Mouse (Mus musculus) forebrain, embryonic 16.5 days (tissue): ENCODE results near the gene Amigo1. TPM values are rescaled to one million over a fixed set of nuclear protein-coding genes. Genes with fewer than 3 reads are reported as not detected.
A peak's percentile ranks its signal among the peaks of the same experiment; 100 is the strongest.

ENCODE experiments used
- ATAC-seq: fragments of 200-750 bp; cut with Nextera tagmentation; 2 replicates; pipeline ENCODE4 v1.8.0; 2017; ENCODE audit warnings: mild to moderate bottlenecking, moderate library complexity
- H3K27ac ChIP-seq: fragments of 300-500 bp; sonication (generic); 2 replicates; pipeline ENCODE4 v1.5.1; 2014; ENCODE audit warnings: low read length, control low read depth
- H3K27me3 ChIP-seq: fragments of 300-500 bp; sonication (generic); replicated peaks from 2 replicates; pipeline ENCODE4 v1.6.1; 2014; ENCODE audit warnings: low read length; ENCODE audit not compliant: control insufficient read depth, insufficient read depth
- H3K36me3 ChIP-seq: fragments of 300-500 bp; sonication (generic); 2 replicates; pipeline ENCODE4 v1.6.1; 2014; ENCODE audit not compliant: control insufficient read depth, insufficient read depth
- H3K4me1 ChIP-seq: fragments of 300-500 bp; sonication (generic); replicated peaks from 2 replicates; pipeline ENCODE4 v1.6.1; 2014; ENCODE audit warnings: low read length; ENCODE audit not compliant: control insufficient read depth, insufficient read depth
- H3K4me2 ChIP-seq: fragments of 300-500 bp; sonication (generic); 2 replicates; pipeline ENCODE4 v1.6.1; 2014; ENCODE audit warnings: mild to moderate bottlenecking, low read length, control low read depth
- H3K4me3 ChIP-seq: fragments of 300-500 bp; sonication (generic); replicated peaks from 2 replicates; pipeline ENCODE4 v1.5.1; 2014; ENCODE audit warnings: mild to moderate bottlenecking, low read length, control low read depth
- H3K9ac ChIP-seq: fragments of 300-500 bp; sonication (generic); replicated peaks from 2 replicates; pipeline ENCODE4 v1.6.1; 2014; ENCODE audit warnings: low read depth, low read length, control low read depth
- H3K9me3 ChIP-seq: fragments of 300-500 bp; sonication (generic); 2 replicates; pipeline ENCODE4 v1.6.1; 2016; ENCODE audit warnings: low read length; ENCODE audit not compliant: control insufficient read depth
- WGBS: fragments of 180-500 bp; shearing (Covaris S2); extraction: QIAGEN DNeasy Blood & Tissue Kit; methylation state at CpG from one replicate; pipeline ENCODE4 v1.1.7; 2014; 5-methylcytosine and 5-hydroxymethylcytosine counted together
- polyA plus RNA-seq: library from polyadenylated mRNA; unstranded; fragments of >200 nt; fragmentation: Nextera tagmentation; extraction: Ambion mirVana; gene quantifications from 2 replicates; pipeline ENCODE4 v1.2.1, GENCODE M21; 2015

Amigo1 gene
- polyA plus RNA-seq, 1 experiment from 2014 or later, result 12.0 TPM

DNA sequence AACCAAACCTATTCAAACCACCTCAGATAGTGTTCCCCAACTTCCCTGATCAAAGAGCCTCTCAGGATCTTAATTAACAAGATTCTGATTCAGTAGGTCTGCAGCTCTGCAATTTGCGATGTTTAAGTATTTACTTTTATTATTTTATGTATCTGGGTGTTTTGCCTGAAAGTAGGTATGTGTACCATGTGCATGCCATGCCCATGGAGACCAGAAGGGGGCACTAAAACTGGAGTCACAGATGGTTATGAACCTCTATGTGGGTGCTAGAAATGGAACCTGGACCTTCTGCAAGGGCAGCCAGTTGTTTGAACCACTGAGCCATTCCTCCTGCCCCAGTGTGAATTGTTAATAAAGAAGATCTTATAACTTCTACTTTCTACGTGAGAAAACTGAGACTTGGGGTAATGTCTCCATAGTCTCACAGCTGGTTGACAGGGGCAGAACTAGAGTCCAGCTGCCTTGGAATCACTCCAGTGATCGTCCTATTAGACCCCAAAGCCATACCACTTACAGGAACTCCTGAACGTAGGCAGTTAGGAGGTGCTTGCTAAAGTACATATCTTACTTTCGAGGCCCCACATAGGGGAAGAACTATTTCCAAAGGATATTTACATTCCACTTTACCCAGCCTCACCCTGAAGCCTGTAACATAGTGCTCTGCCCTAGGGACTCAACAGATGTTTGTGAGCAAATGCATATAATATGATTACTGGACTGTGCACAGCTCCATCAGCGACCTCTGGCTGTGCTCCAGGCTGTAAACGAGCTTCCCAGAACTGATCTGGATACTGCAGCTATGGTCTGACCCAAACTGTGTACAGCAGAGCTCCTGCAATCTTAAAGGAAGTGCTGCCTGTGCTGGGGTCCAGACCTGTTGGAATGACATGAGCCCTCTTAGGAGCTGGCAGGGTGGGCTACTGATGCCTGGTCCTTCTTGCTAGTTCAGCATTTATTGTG lies 7.1 kb upstream of the Amigo1 start:
- Histone ChIP-seq H3K36me3 (no peaks in the 10 kb centered on the region), H3K27ac (no peak overlapping the region)
- WGBS, result 81% methylated on average over 7 of the region's 7 CpGs

DNA sequence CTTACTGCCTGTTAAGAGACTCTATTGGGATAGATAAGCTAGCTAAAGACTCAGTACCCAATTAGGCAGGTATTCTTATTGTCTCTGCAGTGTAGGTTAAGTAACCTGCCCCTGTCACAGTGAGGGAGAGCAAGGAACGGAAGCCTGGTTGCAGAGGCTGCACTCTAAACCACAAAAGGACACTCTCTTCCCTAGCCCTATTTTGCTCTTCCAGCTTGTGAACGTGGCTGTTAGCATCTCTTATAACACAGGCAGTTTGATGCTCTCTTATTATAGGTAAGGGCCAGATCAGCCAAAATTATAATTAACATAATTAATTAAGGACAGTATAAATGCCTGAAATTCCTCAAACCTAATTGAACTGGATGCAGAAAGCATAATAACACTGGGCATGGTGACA lies 5.6 kb upstream of the Amigo1 start:
- no peak overlapping the region for H3K27ac ChIP-seq
- H3K4me2 ChIP-seq, result no peak overlapping the region
- H3K36me3 ChIP-seq, result no peaks in the 10 kb centered on the region
- H3K9me3 ChIP-seq, result no peaks in the 10 kb centered on the region
- 14% methylated on average over 2 of the region's 2 CpGs for WGBS
- peaks cover 5% of the 10 kb centered on the region for H3K4me1 ChIP-seq
- no peaks in the 10 kb centered on the region for H3K27me3 ChIP-seq
- H3K9ac ChIP-seq, result no peak overlapping the region
- H3K4me3 ChIP-seq, result no peak overlapping the region
- no peak for ATAC-seq

More for the DNA sequence above, 7.1 kb upstream of the Amigo1 start:
- H3K27me3 ChIP-seq, result no peaks in the 10 kb centered on the region
- H3K4me2 ChIP-seq, result no peak overlapping the region
- H3K4me1 ChIP-seq, result peaks cover 17% of the 10 kb centered on the region
- no peak overlapping the region for H3K9ac ChIP-seq
- H3K9me3 ChIP-seq, result no peaks in the 10 kb centered on the region
- no peak for ATAC-seq
- H3K4me3 ChIP-seq, result no peak overlapping the region

DNA sequence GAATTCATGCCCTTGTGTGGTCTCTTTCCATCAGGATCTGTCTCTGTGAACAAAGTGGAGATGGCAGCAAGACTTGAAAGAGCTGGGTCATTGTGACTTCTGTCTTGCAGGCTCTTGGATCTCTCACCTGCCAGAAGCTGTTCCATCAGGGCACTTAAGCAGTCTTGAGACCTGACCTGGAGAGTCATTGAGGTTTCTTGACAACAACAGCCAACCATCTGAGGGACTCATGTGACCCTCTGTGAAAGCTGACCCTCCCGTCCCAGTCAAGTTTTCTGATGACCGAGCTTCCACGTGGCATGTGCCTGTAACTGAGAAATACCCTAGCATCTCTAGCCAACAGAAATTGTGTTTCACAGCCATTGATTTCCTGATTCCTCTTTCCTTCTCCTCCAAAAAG lies 1.4 kb upstream of the Amigo1 start:
- WGBS, result 76% methylated on average over 3 of the region's 3 CpGs
- Histone ChIP-seq H3K4me2 (no peak overlapping the region), H3K4me3 (no peak overlapping the region), H3K9me3 (no peaks in the 10 kb centered on the region), H3K27ac (no peak overlapping the region), H3K36me3 (no peaks in the 10 kb centered on the region), H3K4me1 (peaks cover 27% of the 10 kb centered on the region), H3K9ac (no peak overlapping the region), H3K27me3 (no peaks in the 10 kb centered on the region)
- ATAC-seq, result no peak

DNA sequence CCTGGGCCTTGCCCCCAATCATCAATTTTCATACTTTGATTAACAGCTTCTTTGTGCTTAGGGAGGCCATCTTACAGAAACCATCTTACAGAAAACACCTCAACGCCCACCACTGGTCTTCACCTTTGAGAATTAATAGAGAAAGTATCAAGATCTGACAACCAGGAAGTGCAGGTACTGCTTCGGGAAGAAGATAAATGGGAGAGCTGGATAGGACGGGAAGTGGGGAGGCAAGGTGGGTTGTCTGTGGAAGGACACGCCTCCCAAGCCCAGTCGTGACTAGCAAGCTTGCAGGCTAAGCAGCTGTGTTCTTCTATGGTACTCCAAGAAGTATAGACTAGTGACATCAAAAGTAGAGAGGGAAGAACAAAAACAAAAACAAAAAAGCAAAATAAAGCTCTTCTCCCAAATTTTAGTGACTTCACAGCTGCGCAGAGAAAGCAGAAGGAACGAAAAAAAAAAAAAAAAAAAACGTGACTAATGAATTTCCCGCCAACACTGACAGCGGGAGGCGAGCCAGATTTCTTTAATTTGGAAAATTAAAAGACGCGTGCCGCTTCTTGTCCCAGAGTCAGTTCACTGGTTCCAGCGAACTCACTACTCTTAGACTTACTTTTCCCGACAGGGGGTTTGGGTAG lies 556 bp upstream of the Amigo1 start:
- Histone ChIP-seq H3K9ac (peak overlapping the region; percentile 81), H3K4me1 (peaks cover 28% of the 10 kb centered on the region), H3K27ac (no peak overlapping the region), H3K4me3 (peak overlapping the region; percentile 74), H3K36me3 (no peaks in the 10 kb centered on the region), H3K27me3 (no peaks in the 10 kb centered on the region), H3K9me3 (no peaks in the 10 kb centered on the region), H3K4me2 (peak overlapping the region; percentile 80)
- 3% methylated on average over 16 of the region's 16 CpGs for WGBS
- no peak for ATAC-seq

DNA sequence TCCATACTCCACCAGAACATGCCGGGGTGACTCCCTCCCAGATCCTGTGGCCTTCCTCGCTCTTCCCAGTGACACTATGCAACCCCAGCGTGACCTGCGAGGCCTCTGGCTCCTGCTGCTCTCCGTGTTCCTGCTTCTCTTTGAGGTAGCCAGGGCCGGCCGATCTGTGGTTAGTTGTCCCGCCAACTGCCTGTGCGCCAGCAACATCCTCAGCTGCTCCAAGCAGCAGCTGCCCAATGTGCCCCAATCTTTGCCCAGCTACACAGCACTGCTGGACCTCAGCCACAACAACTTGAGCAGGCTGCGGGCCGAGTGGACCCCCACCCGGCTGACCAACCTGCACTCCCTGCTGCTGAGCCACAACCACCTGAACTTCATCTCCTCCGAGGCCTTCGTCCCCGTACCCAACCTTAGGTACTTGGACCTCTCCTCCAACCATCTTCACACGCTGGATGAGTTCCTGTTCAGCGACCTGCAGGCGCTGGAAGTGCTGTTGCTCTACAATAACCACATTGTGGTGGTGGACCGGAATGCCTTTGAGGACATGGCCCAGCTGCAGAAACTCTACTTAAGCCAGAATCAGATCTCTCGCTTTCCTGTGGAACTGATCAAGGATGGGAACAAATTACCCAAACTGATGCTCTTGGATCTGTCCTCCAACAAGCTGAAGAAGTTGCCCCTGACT lies 1.1 kb downstream of the Amigo1 start:
- H3K27ac ChIP-seq, result no peak overlapping the region
- H3K27me3 ChIP-seq, result no peaks in the 10 kb centered on the region
- 59% methylated on average over 20 of the region's 20 CpGs for WGBS
- peak overlapping the region; percentile 81 for H3K9ac ChIP-seq
- peak; percentile 8; the same call in 1 of the 2 replicates for ATAC-seq
- no peaks in the 10 kb centered on the region for H3K36me3 ChIP-seq
- no peaks in the 10 kb centered on the region for H3K9me3 ChIP-seq
- H3K4me3 ChIP-seq, result peak overlapping the region; percentile 74
- H3K4me1 ChIP-seq, result peaks cover 28% of the 10 kb centered on the region
- peak overlapping the region; percentile 80 for H3K4me2 ChIP-seq

DNA sequence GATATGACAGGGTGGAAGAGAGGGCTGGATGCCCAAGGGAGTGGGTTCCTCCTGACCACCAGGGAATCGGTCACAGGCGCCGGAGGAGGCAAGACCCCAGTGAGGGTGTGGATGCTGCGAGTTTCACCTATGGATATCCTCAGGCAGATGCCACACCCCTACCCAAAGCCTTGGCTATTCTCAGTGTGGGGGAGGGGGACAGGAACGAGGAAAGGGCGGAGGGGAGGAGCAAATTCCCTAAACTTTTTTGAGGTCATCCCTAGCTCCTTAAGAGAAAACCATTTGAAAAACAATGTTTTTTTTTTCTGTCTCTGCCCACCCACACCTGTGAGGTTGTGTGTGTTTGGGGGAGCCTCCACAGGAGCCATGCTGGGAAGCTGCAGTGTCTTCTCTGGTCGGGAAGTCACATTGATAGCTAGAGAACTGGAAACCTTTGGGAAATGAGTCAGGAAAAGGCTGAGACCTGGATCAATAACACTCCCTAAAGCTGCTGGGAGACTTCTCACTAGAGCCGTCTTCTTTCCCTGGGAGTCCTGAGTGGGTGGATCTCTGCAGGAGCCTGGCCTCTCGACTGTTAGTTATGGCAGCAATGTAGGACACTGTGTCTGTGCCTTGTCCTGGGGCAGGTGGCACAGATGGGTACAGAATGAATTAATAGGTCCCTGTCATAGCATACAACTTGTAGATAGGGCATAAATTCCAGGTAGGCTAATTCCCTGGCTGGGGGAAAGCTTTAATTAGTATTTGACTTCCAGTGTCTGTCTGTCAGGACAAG lies 2.8 kb downstream of the Amigo1 start:
- H3K27ac ChIP-seq, result no peak overlapping the region
- H3K4me1 ChIP-seq, result peaks cover 28% of the 10 kb centered on the region
- no peak overlapping the region for H3K4me3 ChIP-seq
- ATAC-seq, result no peak
- no peaks in the 10 kb centered on the region for H3K9me3 ChIP-seq
- H3K27me3 ChIP-seq, result no peaks in the 10 kb centered on the region
- no peak overlapping the region for H3K4me2 ChIP-seq
- no peak overlapping the region for H3K9ac ChIP-seq
- 76% methylated on average over 9 of the region's 9 CpGs for WGBS
- no peaks in the 10 kb centered on the region for H3K36me3 ChIP-seq

DNA sequence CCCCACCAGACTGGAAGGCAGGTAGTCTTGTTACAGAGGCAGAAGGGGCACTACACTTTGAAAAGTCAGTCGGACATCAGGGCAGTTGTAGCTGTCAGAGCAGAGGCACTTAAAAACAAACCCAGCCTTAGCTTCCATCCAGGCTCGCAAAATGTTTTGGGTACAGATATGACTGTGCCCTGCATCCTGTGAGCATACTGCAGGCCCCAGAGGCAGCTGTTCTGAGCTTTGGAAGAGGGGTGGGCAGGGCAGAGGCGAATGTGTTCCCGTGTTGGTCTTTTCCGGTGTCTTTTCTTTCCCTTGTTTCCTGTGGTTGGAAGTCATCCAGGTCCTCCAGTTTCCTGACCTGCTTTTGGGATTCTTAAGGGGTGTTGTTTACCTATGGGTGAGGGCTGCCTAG lies 3.8 kb downstream of the Amigo1 start:
- peaks cover 28% of the 10 kb centered on the region for H3K4me1 ChIP-seq
- H3K4me2 ChIP-seq, result no peak overlapping the region

DNA sequence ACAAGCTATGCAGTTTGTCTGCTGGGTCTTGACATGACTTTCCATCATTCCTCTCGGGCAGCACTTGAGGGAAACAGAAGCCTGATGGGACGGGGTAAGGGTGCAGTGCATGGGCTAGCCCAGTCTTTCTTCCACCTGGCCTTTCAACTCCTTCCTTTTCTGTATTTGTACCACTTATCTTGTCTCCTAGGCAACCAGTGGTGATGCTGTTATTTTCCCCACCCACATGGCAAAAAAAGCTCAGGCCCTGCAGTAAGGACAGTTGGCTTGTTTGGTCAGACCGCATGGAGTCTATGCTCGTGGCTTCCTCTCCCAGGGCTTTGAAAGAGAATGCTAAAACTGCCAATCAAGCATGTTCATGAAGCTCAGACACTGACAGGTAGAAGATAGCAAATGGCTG lies 7.6 kb downstream of the Amigo1 start:
- Histone ChIP-seq H3K27ac (no peak overlapping the region), H3K4me3 (no peak overlapping the region), H3K4me1 (peaks cover 31% of the 10 kb centered on the region), H3K36me3 (peaks cover 3% of the 10 kb centered on the region; the same call in 1 of the 2 replicates), H3K9ac (no peak overlapping the region), H3K9me3 (no peaks in the 10 kb centered on the region), H3K27me3 (no peaks in the 10 kb centered on the region), H3K4me2 (no peak overlapping the region)
- no peak for ATAC-seq
- WGBS, result 79% methylated on average over 4 of the region's 4 CpGs

More for the DNA sequence above, 3.8 kb downstream of the Amigo1 start:
- Histone ChIP-seq H3K9me3 (no peaks in the 10 kb centered on the region), H3K4me3 (no peak overlapping the region), H3K9ac (no peak overlapping the region), H3K36me3 (no peaks in the 10 kb centered on the region), H3K27ac (no peak overlapping the region), H3K27me3 (no peaks in the 10 kb centered on the region)
- no peak for ATAC-seq
- WGBS, result 65% methylated on average over 5 of the region's 5 CpGs
